ENCODE assay signal across 28 mouse cellular contexts in the genomic region with DNA sequence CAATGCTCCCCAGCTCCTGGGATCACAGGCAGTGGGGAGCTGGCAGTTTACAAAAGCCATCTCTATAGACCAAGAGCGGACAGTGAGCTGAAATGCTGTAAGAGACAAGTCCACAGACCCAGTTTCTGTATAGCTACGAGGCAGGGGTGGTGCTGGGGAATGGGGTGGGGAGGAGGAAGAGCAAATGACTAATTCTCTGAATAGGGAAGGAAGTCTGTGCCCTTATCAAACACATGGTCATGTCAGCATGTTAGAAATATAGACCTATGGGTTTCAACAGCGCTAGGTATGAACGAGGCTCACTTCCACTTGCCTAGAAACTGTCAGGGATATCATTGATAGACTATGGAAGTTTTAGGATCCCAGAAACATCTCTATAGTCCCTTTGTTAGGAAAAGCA.
DNase-seq lines count a peak whose midpoint lies in the region; ATAC-seq lines count a peak whose summit lies in the region.
"Had no signal": no experiment of that assay in that cellular context is flagged by ENCODE, and none has a peak within 500 bp of the region (broad histone marks: within the 10 kb centered on the region; RNA-seq: fewer than 3 reads in every experiment).

No protein-coding gene starts in this region.

- no peak overlapping the region for H3K9ac ChIP-seq in kidney, embryonic 16.5 days (replicated peaks; ENCODE audit: low read length)
- H3K9ac ChIP-seq: embryonic facial prominence, embryonic 15.5 days; forebrain, embryonic 12.5 days; heart, embryonic 13.5 days; kidney, embryonic 15.5 days; limb, embryonic 12.5 days; liver, embryonic 15.5 days; lung, embryonic 14.5 days; midbrain, embryonic 15.5 days had no signal

- H3K4me1 ChIP-seq in kidney, embryonic 16.5 days (ENCODE audit: insufficient read depth, low read length): no peaks in the 10 kb centered on the region
- H3K4me1 ChIP-seq: embryonic facial prominence, embryonic 10.5 days; embryonic facial prominence, embryonic 15.5 days; forebrain, embryonic 12.5 days; heart, embryonic 13.5 days; kidney, embryonic 15.5 days; limb, embryonic 12.5 days; liver, embryonic 15.5 days; midbrain, embryonic 10.5 days; midbrain, embryonic 15.5 days had no signal

- intact Hi-C loops in left cerebral cortex, postnatal 36 days (cut with DNase I): no loop called here

- peak; percentile 99 for ATAC-seq in granulocyte monocyte progenitor cell, adult 5-6 weeks (replicated peaks; ENCODE audit: poor library complexity, severe bottlenecking)
- ATAC-seq in megakaryocyte progenitor cell, adult 5-6 weeks (replicated peaks; ENCODE audit: poor library complexity): peak; percentile 98
- no peak for ATAC-seq in kidney, embryonic 16.5 days (ENCODE audit: low FRiP score, low TSS enrichment)
- ATAC-seq in frontal cortex, adult (ENCODE audit: low TSS enrichment): no peak
- ATAC-seq: hindbrain, embryonic 16.5 days; midbrain, embryonic 15.5 days had no signal

- H3K4me2 ChIP-seq in kidney, embryonic 16.5 days (replicated peaks; ENCODE audit: low read depth, low read length): no peak overlapping the region
- H3K4me2 ChIP-seq: embryonic facial prominence, embryonic 15.5 days; forebrain, embryonic 12.5 days; heart, embryonic 13.5 days; kidney, embryonic 15.5 days; limb, embryonic 12.5 days; liver, embryonic 15.5 days; lung, embryonic 14.5 days; midbrain, embryonic 15.5 days had no signal

- no peaks in the 10 kb centered on the region for H3K27me3 ChIP-seq in kidney, embryonic 16.5 days (ENCODE audit: insufficient read depth, low read length)
- H3K27me3 ChIP-seq: embryonic facial prominence, embryonic 15.5 days; forebrain, embryonic 12.5 days; heart, embryonic 13.5 days; kidney, embryonic 15.5 days; liver, embryonic 15.5 days; midbrain, embryonic 15.5 days had no signal

- WGBS in kidney, embryonic 16.5 days: 79% methylated on average over 4 of the region's 4 CpGs

- DNase-seq in 416B (ENCODE audit: low read depth): peak; percentile 75
- DNase-seq in B cell, adult 2 months: peak; percentile 41 to 53
- DNase-seq in left cerebral cortex, adult 18-20 months (ENCODE audit: low spot score in 2 of 2): no peak
- DNase-seq in left cerebral cortex, postnatal 36 days (ENCODE audit: low spot score in 2 of 2): no peak
- DNase-seq: adrenal gland, postnatal 14 days; cerebellum, adult 11-12 months; cerebellum, postnatal 14 days; gastrocnemius, postnatal 25 days; heart, postnatal 14 days; kidney, adult 18-20 months; kidney, postnatal 4 days; lung, embryonic 14.5 days; right cerebral cortex, adult 18-20 months had no signal

- no peak overlapping the region for H3K27ac ChIP-seq in kidney, embryonic 16.5 days (ENCODE audit: low read length)
- H3K27ac ChIP-seq: embryonic facial prominence, embryonic 10.5 days; embryonic facial prominence, embryonic 15.5 days; forebrain, embryonic 12.5 days; heart, embryonic 13.5 days; kidney, embryonic 15.5 days; limb, embryonic 12.5 days; liver, embryonic 15.5 days; midbrain, embryonic 10.5 days; midbrain, embryonic 15.5 days had no signal

- no peak overlapping the region for H3K4me3 ChIP-seq in kidney, embryonic 16.5 days (ENCODE audit: low read length)
- H3K4me3 ChIP-seq: embryonic facial prominence, embryonic 10.5 days; embryonic facial prominence, embryonic 15.5 days; forebrain, embryonic 12.5 days; heart, embryonic 13.5 days; kidney, embryonic 15.5 days; limb, embryonic 12.5 days; liver, embryonic 15.5 days; midbrain, embryonic 10.5 days; midbrain, embryonic 15.5 days had no signal

- no peaks in the 10 kb centered on the region for H3K36me3 ChIP-seq in kidney, embryonic 16.5 days (ENCODE audit: insufficient read depth, low read length)
- H3K36me3 ChIP-seq: embryonic facial prominence, embryonic 10.5 days; embryonic facial prominence, embryonic 15.5 days; forebrain, embryonic 12.5 days; G1E; heart, embryonic 13.5 days; kidney, embryonic 15.5 days; limb, embryonic 12.5 days; liver, embryonic 15.5 days; midbrain, embryonic 10.5 days; midbrain, embryonic 15.5 days had no signal

- no peaks in the 10 kb centered on the region for H3K9me3 ChIP-seq in kidney, embryonic 16.5 days (ENCODE audit: low read length)
- H3K9me3 ChIP-seq: embryonic facial prominence, embryonic 10.5 days; embryonic facial prominence, embryonic 15.5 days; forebrain, embryonic 12.5 days; G1E; heart, embryonic 13.5 days; kidney, embryonic 15.5 days; limb, embryonic 12.5 days; liver, embryonic 15.5 days; midbrain, embryonic 10.5 days; midbrain, embryonic 15.5 days had no signal

Comparison
In these comparisons a context has a peak if more than half of its experiments do, and no peak if none do; other contexts are left out.
1. DNase-seq: peak in 416B (single experiment) and B cell, adult 2 months (2 of 2); none in left cerebral cortex, adult 18-20 months (0 of 2) and left cerebral cortex, postnatal 36 days (0 of 2).
2. ATAC-seq: peak in granulocyte monocyte progenitor cell, adult 5-6 weeks (single experiment) and megakaryocyte progenitor cell, adult 5-6 weeks (single experiment); none in kidney, embryonic 16.5 days (single experiment) and frontal cortex, adult (single experiment).